Mouse (Mus musculus) neural tube, postnatal 0 days (tissue): ENCODE measurements around the gene Padi1. TPM values are rescaled to one million over a fixed set of nuclear protein-coding genes. Genes with fewer than 3 reads are reported as not detected.

ENCODE experiments used
- polyA plus RNA-seq: library from polyadenylated mRNA; unstranded; fragments of >200 nt; fragmentation: Nextera tagmentation; extraction: Ambion mirVana; gene quantifications from 2 replicates; pipeline ENCODE4 v1.2.1, GENCODE M21; 2015

The Padi1 gene
- polyA plus RNA-seq: 0.11 TPM in 1 of 2 replicates, not detected in the other

GRCm38 (mm10) chr4:140845666-140846065, at the start of gene Padi1:
TSS of gene Padi1 (minus strand) at chr4:140845778.

DNA sequence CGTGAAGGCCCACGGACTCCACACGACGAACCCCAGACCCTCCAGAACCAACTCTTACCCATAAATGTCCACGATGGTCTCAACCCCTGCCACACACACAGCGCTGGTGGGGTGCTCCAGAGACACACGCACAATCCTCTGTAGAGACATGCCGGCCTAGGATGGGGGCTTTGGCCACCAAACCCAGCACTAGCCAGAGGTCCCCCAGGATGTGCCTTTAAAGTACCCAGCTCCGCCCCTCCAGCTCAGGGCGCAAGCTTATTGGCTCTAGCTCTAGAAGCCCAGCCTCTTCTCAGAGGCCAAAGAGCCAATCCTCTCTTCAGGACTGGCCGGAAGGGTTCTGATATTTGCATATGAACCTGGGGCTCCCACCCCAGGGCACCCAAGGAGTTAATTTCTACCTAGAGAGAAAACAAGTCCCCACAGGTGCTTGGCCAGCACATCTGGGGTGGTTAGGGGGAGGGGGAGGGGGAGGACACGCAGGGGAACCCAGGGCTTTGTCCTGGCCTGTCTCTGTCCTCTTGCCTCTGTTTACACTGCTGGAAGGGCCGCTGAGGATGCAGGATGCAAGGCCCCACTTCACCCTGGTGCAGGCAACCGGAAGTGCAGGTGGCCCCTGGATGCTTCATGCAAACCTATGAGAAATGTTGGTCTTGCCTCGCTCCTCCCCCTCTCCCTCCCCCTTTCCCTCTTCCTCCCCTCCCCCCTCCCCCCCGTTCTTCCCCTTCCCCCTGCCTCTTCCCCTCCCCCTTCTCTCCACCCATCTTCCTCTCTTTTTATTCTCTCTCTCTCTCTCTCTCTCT, 34.9 kb downstream of the Padi1 start, which contains the start of gene Padi3:
Padi3 (minus strand) TSS at position 191 of the 803 bp plus-strand sequence.

DNA sequence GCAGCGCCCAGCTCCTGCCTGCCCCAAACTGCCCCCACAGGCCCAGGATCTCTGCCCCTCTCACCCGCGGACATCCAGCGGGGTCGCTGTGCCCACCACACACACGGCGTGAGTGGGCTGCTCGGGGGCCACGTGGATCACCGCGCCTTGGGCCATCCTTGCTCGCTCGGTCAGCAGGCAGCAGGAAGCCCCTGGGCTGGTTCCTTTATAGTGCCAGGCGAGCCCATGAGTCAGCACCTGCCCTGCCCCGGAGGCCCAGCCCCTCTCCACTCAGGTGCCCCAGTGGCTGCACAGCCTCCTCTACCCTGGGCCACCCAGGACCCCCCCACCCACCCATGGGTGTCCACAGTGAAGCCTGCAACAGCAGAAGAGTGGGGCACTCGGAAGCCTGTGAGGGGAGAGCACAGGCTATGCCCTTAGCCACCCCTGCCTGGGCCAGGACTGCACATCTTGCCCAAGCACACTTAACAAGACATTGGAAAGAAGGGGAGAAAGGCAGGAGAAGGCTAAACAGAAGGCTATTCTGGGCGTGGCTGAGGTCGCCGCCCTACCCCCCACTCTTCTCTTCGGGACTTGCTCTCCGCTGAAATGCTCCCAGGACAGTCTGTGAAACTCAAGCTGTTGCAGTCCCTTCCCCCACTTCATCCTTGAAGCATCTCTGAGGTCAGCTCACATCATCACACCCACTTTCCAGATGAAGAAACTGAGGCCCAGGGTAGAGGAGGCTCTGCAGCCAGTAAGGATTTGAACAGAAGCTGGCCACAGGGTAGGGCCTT, 71.4 kb downstream of the Padi1 start, which contains the start of gene Padi4:
Padi4 (minus strand) TSS at position 212 of the 776 bp plus-strand sequence.

Other genes with a start within 250 kb of the Padi1 start
- 20.1 and 20.2 TPM in 2 replicates for gene Arhgef10l, start 179.8 kb downstream of the Padi1 start, polyA plus RNA-seq
- gene Rcc2, start 145.2 kb downstream of the Padi1 start, polyA plus RNA-seq: 14.6 and 17.5 TPM in 2 replicates
- 0.10 and 0.13 TPM in 2 replicates for gene Padi6, start 103.1 kb downstream of the Padi1 start, polyA plus RNA-seq
- gene Padi4, start 71.5 kb downstream of the Padi1 start, polyA plus RNA-seq: 0.08 TPM in 1 of 2 replicates, not detected in the other
- gene Padi3, start 35.1 kb downstream of the Padi1 start, polyA plus RNA-seq: 0.14 TPM in 1 of 2 replicates, not detected in the other
- gene Padi2, start 60.6 kb upstream of the Padi1 start, polyA plus RNA-seq: 3.7 and 3.8 TPM in 2 replicates
- gene Sdhb, start 115.4 kb upstream of the Padi1 start, polyA plus RNA-seq: 611 and 636 TPM in 2 replicates
- 176 and 204 TPM in 2 replicates for gene Atp13a2, start 141.1 kb upstream of the Padi1 start, polyA plus RNA-seq
- gene Mfap2, start 164.6 kb upstream of the Padi1 start, polyA plus RNA-seq: 137 and 164 TPM in 2 replicates
- gene Crocc, start 214.8 kb upstream of the Padi1 start, polyA plus RNA-seq: 3.4 TPM in 2 replicates
- 56.6 and 57.3 TPM in 2 replicates for gene Necap2, start 232.6 kb upstream of the Padi1 start, polyA plus RNA-seq
- 1.8 and 1.9 TPM in 2 replicates for gene Spata21, start 242.6 kb upstream of the Padi1 start, polyA plus RNA-seq